ENCODE assay signal across 8 mouse cellular contexts in the genomic region with DNA sequence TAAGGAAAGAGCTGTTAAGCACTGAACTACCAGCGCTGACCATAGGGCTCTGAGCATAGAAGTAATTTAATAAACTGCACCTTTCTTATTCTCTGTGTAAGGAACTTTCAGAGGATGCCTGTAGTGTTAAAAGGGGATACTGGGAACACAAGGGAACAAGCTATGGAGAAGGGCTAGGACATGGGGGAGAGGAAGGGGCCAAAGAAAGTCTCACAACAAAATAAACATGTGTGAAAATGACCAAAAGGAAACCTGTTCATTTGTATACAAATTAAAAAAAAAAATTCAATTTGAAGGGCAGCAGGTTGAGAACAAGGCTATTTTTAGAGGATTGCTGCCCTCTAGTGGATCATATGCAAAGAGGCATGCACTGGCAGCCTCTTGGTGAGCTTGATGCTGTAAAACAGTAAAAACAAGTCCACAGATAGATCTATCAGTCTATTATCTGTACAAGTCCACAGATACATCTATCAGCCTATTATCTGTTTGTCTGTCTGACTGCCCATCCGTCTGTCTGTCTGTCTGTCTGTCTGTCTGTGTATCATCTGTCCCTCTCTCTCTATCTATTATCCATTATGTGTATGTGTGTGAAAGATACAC. TPM values are rescaled to one million over a fixed set of nuclear protein-coding genes. Genes with fewer than 3 reads are reported as not detected.
DNase-seq lines count a peak whose midpoint lies in the region; ATAC-seq and TF ChIP-seq lines count a peak whose summit lies in the region.

No protein-coding gene starts in this region.

- no peak overlapping the region for H3K4me2 ChIP-seq in forebrain, embryonic 13.5 days

- no peaks in the 10 kb centered on the region for H3K27me3 ChIP-seq in forebrain, embryonic 13.5 days

- no peak overlapping the region for H3K27ac ChIP-seq in forebrain, embryonic 13.5 days

- no peaks in the 10 kb centered on the region for H3K36me3 ChIP-seq in forebrain, embryonic 13.5 days (ENCODE audit: poor library complexity, severe bottlenecking)

- no peak for TF ChIP-seq POLR2A in brain, embryonic 14.5 days (IDR thresholded peaks at IDR 0.05; ENCODE audit: borderline replicate concordance, extremely low read depth, insufficient read depth, insufficient read length, poor library complexity, severe bottlenecking)

- no peak overlapping the region for H3K4me3 ChIP-seq in forebrain, embryonic 13.5 days

- DNase-seq in adrenal gland, postnatal 14 days: peak; percentile 52
- no peak for DNase-seq in adrenal gland, adult 8-10 months
- peak; percentile 71 for DNase-seq in 3T3-L1 (ENCODE audit: low read depth, low spot score)
- DNase-seq in brain, embryonic 14.5 days (ENCODE audit: low read depth): peak; percentile 86
- peak; percentile 10 to 30 for DNase-seq in kidney, adult 8-10 months
- DNase-seq in yolk sac, embryonic 10.5 days (ENCODE audit: low spot score): peak; percentile 22

- TF ChIP-seq CTCF in brain, embryonic 14.5 days (IDR thresholded peaks at IDR 0.05; ENCODE audit: borderline replicate concordance, extremely low read depth, insufficient read depth, insufficient read length): peak; percentile 72; the same call in 1 of the 2 replicates

- 5% methylated on average over 2 of the region's 2 CpGs for WGBS in forebrain, embryonic 13.5 days

- peak; percentile 50; the same call in 1 of the 2 replicates for ATAC-seq in forebrain, embryonic 13.5 days
- ATAC-seq in megakaryocyte-erythroid progenitor cell, adult 5-6 weeks (replicated peaks; ENCODE audit: low FRiP score, low TSS enrichment, poor library complexity, severe bottlenecking): peak; percentile 73

- H3K9ac ChIP-seq in forebrain, embryonic 13.5 days: no peak overlapping the region

- H3K9me3 ChIP-seq in forebrain, embryonic 13.5 days (replicated peaks): no peaks in the 10 kb centered on the region

- H3K4me1 ChIP-seq in forebrain, embryonic 13.5 days: peaks cover 13% of the 10 kb centered on the region

RNA-seq across cellular contexts. Expression of a gene that starts 53.8 kb away (rescaled TPM):
- 1.7 and 3.0 TPM in 2 replicates for total RNA-seq in adrenal gland, postnatal 14 days (2021)
- 1 to 10 TPM; 2.5 to 4.6 (median 3.3) TPM for total RNA-seq in adrenal gland, adult 8-10 months (2022)
- polyA plus RNA-seq in brain, embryonic 14.5 days (2012; rRNA removed): 1.3 and 2.2 TPM in 2 replicates
- polyA plus RNA-seq in forebrain, embryonic 13.5 days (2015; fragmentation: Nextera tagmentation; extraction: Ambion mirVana): 1.2 and 1.4 TPM in 2 replicates
- total RNA-seq in megakaryocyte-erythroid progenitor cell, adult 5-6 weeks (2014; fragmentation: Nextera tagmentation): not detected in 2 replicates
- not detected in 2 replicates for total RNA-seq in megakaryocyte-erythroid progenitor cell, adult 5-6 weeks (2017)
